Mouse (Mus musculus) heart, embryonic 13.5 days (tissue): ENCODE data around the gene Uap1l1. TPM values are rescaled to one million over a fixed set of nuclear protein-coding genes. Genes with fewer than 3 reads are reported as not detected.
"Not testable (repeated sequence)": the region's sequence is repeated elsewhere in the genome, so short reads cannot be mapped to it uniquely, and the experiment has no call there.

ENCODE experiments used
- ATAC-seq: fragments of 200-750 bp; cut with Nextera tagmentation; 2 replicates; pipeline ENCODE4 v1.8.0; 2017; ENCODE audit warnings: moderate TSS enrichment; ENCODE audit not compliant: insufficient number of reproducible peaks, low FRiP score, low TSS enrichment; ENCODE audit errors: extremely low read depth
- H3K27ac ChIP-seq: fragments of 300-500 bp; sonication (generic); replicated peaks from 2 replicates; pipeline ENCODE4 v1.5.1; 2015; ENCODE audit warnings: moderate library complexity, mild to moderate bottlenecking, inconsistent platforms
- H3K27me3 ChIP-seq: fragments of 300-500 bp; sonication (generic); replicated peaks from 2 replicates; pipeline ENCODE4 v1.6.1; 2015; ENCODE audit warnings: mild to moderate bottlenecking, inconsistent platforms
- H3K36me3 ChIP-seq: fragments of 300-500 bp; sonication (generic); 2 replicates; pipeline ENCODE4 v1.6.1; 2015; ENCODE audit warnings: mild to moderate bottlenecking, inconsistent platforms
- H3K4me1 ChIP-seq: fragments of 300-500 bp; sonication (generic); 2 replicates; pipeline ENCODE4 v1.6.1; 2015; ENCODE audit warnings: inconsistent platforms
- H3K4me2 ChIP-seq: fragments of 300-500 bp; sonication (generic); 2 replicates; pipeline ENCODE4 v1.6.1; 2015; ENCODE audit warnings: inconsistent platforms, mild to moderate bottlenecking, moderate library complexity
- H3K4me3 ChIP-seq: fragments of 300-500 bp; sonication (generic); 2 replicates; pipeline ENCODE4 v1.5.1; 2015; ENCODE audit warnings: moderate library complexity, mild to moderate bottlenecking, inconsistent platforms
- H3K9ac ChIP-seq: fragments of 300-500 bp; sonication (generic); 2 replicates; pipeline ENCODE4 v1.6.1; 2015; ENCODE audit warnings: inconsistent platforms, mild to moderate bottlenecking, moderate library complexity
- H3K9me3 ChIP-seq: fragments of 300-500 bp; sonication (generic); 2 replicates; pipeline ENCODE4 v1.6.1; 2016; ENCODE audit warnings: inconsistent platforms
- WGBS: fragments of 180-500 bp; shearing (Covaris S2); methylation state at CpG from one replicate; pipeline ENCODE4 v1.1.7; 2015; ENCODE audit warnings: mixed read lengths; 5-methylcytosine and 5-hydroxymethylcytosine counted together
- polyA plus RNA-seq: library from polyadenylated mRNA; unstranded; fragments of >200 nt; fragmentation: Nextera tagmentation; extraction: Ambion mirVana; gene quantifications from 2 replicates; pipeline ENCODE4 v1.2.1, GENCODE M21; 2015

Gene Uap1l1
- polyA plus RNA-seq, result 14.9 and 17.0 TPM in 2 replicates

- under 1% methylated on average over 54 of the region's 54 CpGs for WGBS
- H3K4me2 ChIP-seq, result peak within 1 kb of the TSS; percentile 96
Measured at GRCm38 (mm10) chr2:25365091-25365761, at the start of gene Uap1l1. Gene Uap1l1 (minus strand): TSS chr2:25365682.

GRCm38 (mm10) chr2:25413436-25413835, 48.0 kb upstream of the Uap1l1 start:
- H3K27me3 ChIP-seq, result peaks cover 27% of the 10 kb centered on the region
- not testable (repeated sequence) for H3K36me3 ChIP-seq, H3K4me2 ChIP-seq, H3K9me3 ChIP-seq, ATAC-seq, H3K27ac ChIP-seq, H3K4me3 ChIP-seq, H3K9ac ChIP-seq, H3K4me1 ChIP-seq

More at GRCm38 (mm10) chr2:25365091-25365761, at the start of gene Uap1l1:
- peak; percentile 77 for ATAC-seq
- Histone ChIP-seq H3K9ac (peak within 1 kb of the TSS; percentile 87), H3K27me3 (peaks cover 52% of the 10 kb centered on the region), H3K4me3 (peak within 1 kb of the TSS; percentile 71), H3K9me3 (no peaks in the 10 kb centered on the region), H3K36me3 (no peaks in the 10 kb centered on the region), H3K27ac (no peak within 1 kb of the TSS; the same call in 1 of the 2 replicates), H3K4me1 (peaks cover 10% of the 10 kb centered on the region)

- H3K4me3 ChIP-seq, result no peak overlapping the region
- H3K27me3 ChIP-seq, result peaks cover 56% of the 10 kb centered on the region
- no peaks in the 10 kb centered on the region for H3K4me1 ChIP-seq
- no peak overlapping the region for H3K4me2 ChIP-seq
- H3K9me3 ChIP-seq, result no peaks in the 10 kb centered on the region
- no peaks in the 10 kb centered on the region for H3K36me3 ChIP-seq
- no peak overlapping the region for H3K27ac ChIP-seq
- 72% methylated on average over 10 of the region's 10 CpGs for WGBS
- ATAC-seq, result no peak
- H3K9ac ChIP-seq, result no peak overlapping the region
Measured at GRCm38 (mm10) chr2:25408908-25409307, 43.4 kb upstream of the Uap1l1 start.

- Histone ChIP-seq H3K9me3 (no peaks in the 10 kb centered on the region), H3K27me3 (peaks cover 96% of the 10 kb centered on the region), H3K4me3 (peak overlapping the region; percentile 63; the same call in 1 of the 2 replicates), H3K27ac (no peak overlapping the region), H3K36me3 (no peaks in the 10 kb centered on the region), H3K9ac (peak overlapping the region; percentile 79; the same call in 1 of the 2 replicates), H3K4me2 (peak overlapping the region; percentile 72), H3K4me1 (peaks cover 7% of the 10 kb centered on the region)
- WGBS, result 74% methylated on average over 4 of the region's 4 CpGs
- no peak for ATAC-seq
Measured at GRCm38 (mm10) chr2:25403994-25404393, 38.5 kb upstream of the Uap1l1 start.

- 3% methylated on average over 54 of the region's 54 CpGs for WGBS
- no peak overlapping the region for H3K27ac ChIP-seq
- H3K9me3 ChIP-seq, result no peaks in the 10 kb centered on the region
Measured at GRCm38 (mm10) chr2:25402972-25403601, 37.6 kb upstream of the Uap1l1 start.

GRCm38 (mm10) chr2:25402377-25402971, 37.0 kb upstream of the Uap1l1 start:
- Histone ChIP-seq H3K27ac (no peak overlapping the region), H3K4me2 (peak overlapping the region; percentile 72), H3K4me3 (peak overlapping the region; percentile 63), H3K9me3 (no peaks in the 10 kb centered on the region), H3K9ac (peak overlapping the region; percentile 79; the same call in 1 of the 2 replicates), H3K4me1 (peaks cover 7% of the 10 kb centered on the region), H3K36me3 (no peaks in the 10 kb centered on the region), H3K27me3 (peaks cover 99% of the 10 kb centered on the region)
- ATAC-seq, result no peak
- 2% methylated on average over 13 of the region's 13 CpGs for WGBS

More at GRCm38 (mm10) chr2:25402972-25403601, 37.6 kb upstream of the Uap1l1 start:
- H3K36me3 ChIP-seq, result no peaks in the 10 kb centered on the region
- peaks cover 7% of the 10 kb centered on the region for H3K4me1 ChIP-seq
- no peak for ATAC-seq
- peak overlapping the region; percentile 79 for H3K9ac ChIP-seq
- peaks cover 98% of the 10 kb centered on the region for H3K27me3 ChIP-seq
- H3K4me2 ChIP-seq, result peak overlapping the region; percentile 72
- H3K4me3 ChIP-seq, result peak overlapping the region; percentile 63

- Histone ChIP-seq H3K9me3 (no peaks in the 10 kb centered on the region), H3K4me3 (no peak overlapping the region; the same call in 1 of the 2 replicates), H3K27ac (no peak overlapping the region), H3K9ac (no peak overlapping the region), H3K27me3 (peaks cover 99% of the 10 kb centered on the region), H3K4me1 (peaks cover 15% of the 10 kb centered on the region), H3K36me3 (no peaks in the 10 kb centered on the region), H3K4me2 (peak overlapping the region; percentile 10)
- no peak for ATAC-seq
- WGBS, result 3% methylated on average over 17 of the region's 17 CpGs
Measured at GRCm38 (mm10) chr2:25400764-25401163, 35.3 kb upstream of the Uap1l1 start.

- Histone ChIP-seq H3K9ac (no peak overlapping the region), H3K9me3 (no peaks in the 10 kb centered on the region), H3K4me2 (peak overlapping the region; percentile 10), H3K4me1 (peaks cover 19% of the 10 kb centered on the region), H3K36me3 (no peaks in the 10 kb centered on the region), H3K4me3 (no peak overlapping the region; the same call in 1 of the 2 replicates), H3K27ac (no peak overlapping the region), H3K27me3 (peaks cover 99% of the 10 kb centered on the region)
- ATAC-seq, result no peak
- WGBS, result 20% methylated on average over 16 of the region's 16 CpGs
Measured at GRCm38 (mm10) chr2:25400291-25400690, 34.8 kb upstream of the Uap1l1 start.

- ATAC-seq, result no peak
- WGBS, result 54% methylated on average over 8 of the region's 8 CpGs
- Histone ChIP-seq H3K4me2 (no peak within 1 kb of the TSS), H3K36me3 (no peaks in the 10 kb centered on the region), H3K27ac (no peak within 1 kb of the TSS), H3K9ac (no peak within 1 kb of the TSS), H3K4me3 (no peak within 1 kb of the TSS), H3K4me1 (peaks cover 31% of the 10 kb centered on the region), H3K27me3 (peaks cover 100% of the 10 kb centered on the region), H3K9me3 (no peaks in the 10 kb centered on the region)
Measured at GRCm38 (mm10) chr2:25399051-25399450, 33.6 kb upstream of the Uap1l1 start, which contains the start of gene Npdc1. Gene Npdc1 (plus strand): TSS chr2:25399351.

GRCm38 (mm10) chr2:25398065-25398464, 32.6 kb upstream of the Uap1l1 start:
- 84% methylated on average over 7 of the region's 7 CpGs for WGBS
- Histone ChIP-seq H3K4me2 (no peak overlapping the region), H3K27me3 (peaks cover 100% of the 10 kb centered on the region), H3K4me1 (peaks cover 31% of the 10 kb centered on the region), H3K9ac (no peak overlapping the region), H3K36me3 (no peaks in the 10 kb centered on the region), H3K4me3 (no peak overlapping the region), H3K27ac (no peak overlapping the region), H3K9me3 (no peaks in the 10 kb centered on the region)
- ATAC-seq, result no peak

- Histone ChIP-seq H3K4me3 (no peak overlapping the region), H3K27ac (no peak overlapping the region), H3K4me2 (no peak overlapping the region), H3K27me3 (peaks cover 96% of the 10 kb centered on the region), H3K9ac (no peak overlapping the region), H3K36me3 (no peaks in the 10 kb centered on the region), H3K9me3 (no peaks in the 10 kb centered on the region), H3K4me1 (peaks cover 27% of the 10 kb centered on the region)
- no peak for ATAC-seq
- WGBS, result 46% methylated on average over 1 of the region's 1 CpGs
Measured at GRCm38 (mm10) chr2:25397010-25397409, 31.5 kb upstream of the Uap1l1 start.
